Mouse (Mus musculus) liver, adult (tissue): ENCODE measurements around the gene Vcl.

Experiments used
- GATA4 ChIP-seq: IDR thresholded peaks from 2 replicates; pipeline ENCODE4 v1.6.1; 2014; ENCODE audit warnings: mild to moderate bottlenecking, low read length; ENCODE audit not compliant: insufficient replicate concordance

Vcl gene

GRCm38 (mm10) chr14:21034271-21034670 lies 105.1 kb downstream of the Vcl start:
- no peak for TF ChIP-seq GATA4

- no peak for TF ChIP-seq GATA4
These were observed 105.6 kb downstream of the Vcl start for GRCm38 (mm10) chr14:21034791-21035190.

GRCm38 (mm10) chr14:21039077-21039476 lies 109.9 kb downstream of the Vcl start:
- no peak for TF ChIP-seq GATA4

- TF ChIP-seq GATA4 = no peak
These were observed 110.4 kb downstream of the Vcl start for GRCm38 (mm10) chr14:21039623-21040022.

- TF ChIP-seq GATA4 = no peak
These were observed 118.6 kb downstream of the Vcl start for GRCm38 (mm10) chr14:21047840-21048239.

GRCm38 (mm10) chr14:21048879-21049278 lies 119.7 kb downstream of the Vcl start:
- TF ChIP-seq GATA4 = no peak

GRCm38 (mm10) chr14:21050734-21051133 lies 121.5 kb downstream of the Vcl start:
- no peak for TF ChIP-seq GATA4

- TF ChIP-seq GATA4 = no peak
These were observed 122.3 kb downstream of the Vcl start for GRCm38 (mm10) chr14:21051380-21052111.

- TF ChIP-seq GATA4 = peak; percentile 75; the same call in 1 of the 2 replicates
These were observed 123.0 kb downstream of the Vcl start, which contains the start of the genes Ap3m1 and Adk for GRCm38 (mm10) chr14:21052112-21052780. Ap3m1 (minus strand) TSS chr14:21052508. Adk (plus strand) TSS chr14:21052574.

- TF ChIP-seq GATA4 = no peak; the same call in 1 of the 2 replicates
These were observed 123.6 kb downstream of the Vcl start for GRCm38 (mm10) chr14:21052781-21053130.

- no peak for TF ChIP-seq GATA4
These were observed 124.0 kb downstream of the Vcl start for GRCm38 (mm10) chr14:21053151-21053550.

- peak; percentile 92 for TF ChIP-seq GATA4
These were observed 124.4 kb downstream of the Vcl start for GRCm38 (mm10) chr14:21053586-21053985.

- no peak for TF ChIP-seq GATA4
These were observed 129.8 kb downstream of the Vcl start for GRCm38 (mm10) chr14:21058972-21059371.

GRCm38 (mm10) chr14:21062766-21063513 lies 133.7 kb downstream of the Vcl start:
- TF ChIP-seq GATA4 = no peak

- TF ChIP-seq GATA4 = no peak
These were observed 135.1 kb downstream of the Vcl start for GRCm38 (mm10) chr14:21064321-21064720.
